Mouse (Mus musculus) limb, embryonic 13.5 days (tissue): ENCODE data around the gene Filip1l. TPM values are rescaled to one million over a fixed set of nuclear protein-coding genes. Genes with fewer than 3 reads are reported as not detected.

Source experiments
- ATAC-seq: fragments of 200-750 bp; cut with Nextera tagmentation; 2 replicates; pipeline ENCODE4 v1.8.0; 2017; ENCODE audit warnings: low read depth, moderate number of reproducible peaks, moderate TSS enrichment; ENCODE audit not compliant: low FRiP score
- H3K27ac ChIP-seq: fragments of 300-500 bp; sonication (generic); 2 replicates; pipeline ENCODE4 v1.5.1; 2015; ENCODE audit warnings: inconsistent platforms, mild to moderate bottlenecking, moderate library complexity
- H3K27me3 ChIP-seq: fragments of 300-500 bp; sonication (generic); 2 replicates; pipeline ENCODE4 v1.6.1; 2015; ENCODE audit warnings: mild to moderate bottlenecking, inconsistent platforms
- H3K36me3 ChIP-seq: fragments of 300-500 bp; sonication (generic); 2 replicates; pipeline ENCODE4 v1.6.1; 2015; ENCODE audit warnings: inconsistent platforms, mild to moderate bottlenecking, moderate library complexity
- H3K4me1 ChIP-seq: fragments of 300-500 bp; sonication (generic); 2 replicates; pipeline ENCODE4 v1.6.1; 2015; ENCODE audit warnings: inconsistent platforms
- H3K4me2 ChIP-seq: fragments of 300-500 bp; sonication (generic); replicated peaks from 2 replicates; pipeline ENCODE4 v1.6.1; 2015; ENCODE audit warnings: inconsistent platforms, mild to moderate bottlenecking, moderate library complexity
- H3K4me3 ChIP-seq: fragments of 300-500 bp; sonication (generic); 2 replicates; pipeline ENCODE4 v1.5.1; 2015; ENCODE audit warnings: moderate library complexity, mild to moderate bottlenecking, inconsistent platforms
- H3K9ac ChIP-seq: fragments of 300-500 bp; sonication (generic); 2 replicates; pipeline ENCODE4 v1.6.1; 2015; ENCODE audit warnings: mild to moderate bottlenecking, inconsistent platforms
- H3K9me3 ChIP-seq: fragments of 300-500 bp; sonication (generic); 2 replicates; pipeline ENCODE4 v1.6.1; 2016; ENCODE audit warnings: inconsistent platforms
- WGBS: fragments of 180-500 bp; shearing (Covaris S2); methylation state at CpG from one replicate; pipeline ENCODE4 v1.1.7; 2015; 5-methylcytosine and 5-hydroxymethylcytosine counted together
- polyA plus RNA-seq: library from polyadenylated mRNA; unstranded; fragments of >200 nt; fragmentation: Nextera tagmentation; extraction: Ambion mirVana; gene quantifications from 2 replicates; pipeline ENCODE4 v1.2.1, GENCODE M21; 2015

Gene Filip1l
- polyA plus RNA-seq, 1 experiment from 2014 or later, result 37.3 TPM

- WGBS, result 3% methylated on average over 1 of the region's 1 CpGs
- no peak overlapping the region for H3K4me2 ChIP-seq
These were observed 258.9 kb downstream of the Filip1l start for GRCm38 (mm10) chr16:57611768-57612167.

More at GRCm38 (mm10) chr16:57611768-57612167, 258.9 kb downstream of the Filip1l start:
- no peak overlapping the region for H3K27ac ChIP-seq
- H3K4me3 ChIP-seq, result no peak overlapping the region
- no peaks in the 10 kb centered on the region for H3K9me3 ChIP-seq
- no peak overlapping the region for H3K9ac ChIP-seq
- peaks cover 4% of the 10 kb centered on the region for H3K4me1 ChIP-seq
- ATAC-seq, result no peak
- H3K36me3 ChIP-seq, result no peaks in the 10 kb centered on the region
- peaks cover 6% of the 10 kb centered on the region; the same call in 1 of the 2 replicates for H3K27me3 ChIP-seq

Other genes with a start within 250 kb of the Filip1l start
- gene Tomm70a, start 231.4 kb upstream of the Filip1l start, polyA plus RNA-seq, result 40.2 and 40.4 TPM in 2 replicates
- gene Nit2, start 185.8 kb upstream of the Filip1l start, polyA plus RNA-seq, result 93.8 and 101 TPM in 2 replicates
- gene Tbc1d23, start 121.6 kb upstream of the Filip1l start, polyA plus RNA-seq, result 30.9 and 35.3 TPM in 2 replicates
- 0.11 and 0.17 TPM in 2 replicates for gene Tmem30c, start 60.2 kb upstream of the Filip1l start, polyA plus RNA-seq